Mouse (Mus musculus): ENCODE results near the gene Enox1. TPM values are rescaled to one million over a fixed set of nuclear protein-coding genes. Genes with fewer than 3 reads are reported as not detected.

The Enox1 gene
- total RNA-seq, 1 experiment from 2014 or later = 6.7 TPM

DNA sequence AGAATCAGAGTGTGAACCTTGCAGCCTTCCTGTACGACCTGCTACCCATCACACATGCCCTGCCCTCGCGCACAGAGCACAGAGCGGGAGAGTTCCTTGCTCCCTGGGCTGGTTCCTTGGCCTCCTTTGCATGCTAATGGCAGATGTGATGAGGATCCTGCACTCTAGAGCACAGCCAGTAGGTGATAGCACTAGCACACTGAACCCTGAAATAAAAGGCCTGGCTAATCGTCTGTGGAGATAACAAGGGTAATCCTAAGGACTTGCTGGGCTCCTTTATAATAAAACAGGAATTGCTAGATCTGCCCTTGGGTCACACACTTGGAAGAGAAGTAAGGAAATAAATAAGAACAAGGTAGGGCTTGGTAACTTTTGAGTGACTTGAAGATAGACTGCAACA lies 215.4 kb downstream of the Enox1 start:
- no peak for DNase-seq

DNA sequence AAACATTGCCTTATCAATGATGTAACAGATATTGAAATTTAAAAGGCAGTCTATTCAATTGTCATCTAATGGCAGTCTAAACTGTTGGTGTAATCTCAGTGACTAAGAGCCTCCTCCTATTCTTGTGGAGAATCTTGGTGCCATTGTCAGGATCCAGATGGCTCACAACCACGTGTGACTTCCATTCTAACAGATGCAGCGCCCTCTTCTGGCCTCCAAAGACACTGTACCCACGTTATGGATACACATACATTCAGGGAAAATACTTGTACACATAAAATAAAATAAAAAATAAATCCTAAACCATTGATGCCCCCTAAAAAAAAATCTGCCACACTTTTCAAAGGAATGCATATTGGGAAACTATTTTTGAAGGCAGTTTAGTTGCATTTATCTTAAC lies 216.6 kb downstream of the Enox1 start:
- no peak for DNase-seq

DNA sequence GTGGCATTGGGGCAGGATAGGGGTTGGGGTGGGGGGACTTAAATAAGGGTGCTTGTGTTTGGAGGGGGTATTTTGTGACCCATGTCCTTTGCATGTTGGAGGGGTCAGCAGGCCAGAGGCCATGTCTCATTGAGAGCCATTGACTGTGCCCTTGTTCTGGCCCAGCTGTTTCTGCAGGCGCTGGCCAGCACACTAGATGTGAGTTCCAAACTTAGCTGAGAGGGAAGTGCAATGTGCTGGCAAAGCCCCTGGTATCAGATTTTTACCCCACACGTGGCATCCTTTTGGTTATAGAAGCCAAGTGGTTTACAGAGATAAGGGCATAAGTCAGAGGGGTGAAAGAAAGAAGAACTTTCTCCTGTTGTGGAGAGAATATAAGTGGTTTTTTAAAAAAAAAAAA lies 218.5 kb downstream of the Enox1 start:
- DNase-seq = no peak

DNA sequence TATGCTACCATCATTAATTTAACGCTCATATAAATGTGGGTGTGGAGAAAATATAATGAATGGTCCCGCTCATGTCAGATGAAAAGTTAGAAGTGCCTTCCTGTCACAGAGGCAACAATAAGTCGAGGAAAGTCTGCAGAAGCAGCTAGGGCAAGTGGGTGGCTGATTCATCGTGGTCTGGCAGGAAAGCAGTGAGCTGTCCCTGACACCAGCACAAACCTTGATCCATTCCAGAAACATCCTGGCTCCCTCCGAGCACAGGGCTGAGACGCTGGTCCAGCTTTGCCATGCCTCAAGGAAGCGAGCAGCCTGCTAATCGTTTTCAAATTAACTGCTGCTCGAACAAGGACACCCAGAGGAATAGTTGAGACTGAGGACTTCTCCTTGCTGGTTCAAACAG lies 219.1 kb downstream of the Enox1 start:
- DNase-seq = peak; percentile 76

GRCm38 (mm10) chr14:77376731-77377130 lies 220.2 kb downstream of the Enox1 start:
- DNase-seq = no peak

DNA sequence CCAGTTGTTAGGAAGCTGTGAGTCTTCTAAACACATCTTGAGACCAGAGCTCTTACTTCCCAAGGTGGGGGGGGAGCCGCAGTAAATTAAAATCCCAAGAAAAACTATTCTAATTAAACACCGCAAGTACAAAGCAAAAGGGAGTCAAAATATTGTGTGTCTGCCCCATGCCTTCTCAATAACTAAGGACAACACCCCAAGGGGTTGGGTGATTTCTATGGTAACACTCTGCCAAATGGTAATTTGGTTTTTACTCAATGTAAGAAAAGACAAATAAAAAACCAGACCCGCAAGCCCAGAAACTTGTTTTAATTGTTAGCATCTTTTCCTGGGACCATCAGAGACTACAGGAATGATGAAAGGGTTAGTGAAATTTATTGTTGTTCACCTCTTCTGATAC lies 220.9 kb downstream of the Enox1 start:
- no peak for DNase-seq

GRCm38 (mm10) chr14:77377873-77378272 lies 221.3 kb downstream of the Enox1 start:
- no peak for DNase-seq

- DNase-seq = no peak
Observed at GRCm38 (mm10) chr14:77381532-77381931, 225.0 kb downstream of the Enox1 start.

GRCm38 (mm10) chr14:77385621-77386020 lies 229.1 kb downstream of the Enox1 start:
- no peak for DNase-seq

GRCm38 (mm10) chr14:77387877-77388276 lies 231.3 kb downstream of the Enox1 start:
- DNase-seq = no peak

DNA sequence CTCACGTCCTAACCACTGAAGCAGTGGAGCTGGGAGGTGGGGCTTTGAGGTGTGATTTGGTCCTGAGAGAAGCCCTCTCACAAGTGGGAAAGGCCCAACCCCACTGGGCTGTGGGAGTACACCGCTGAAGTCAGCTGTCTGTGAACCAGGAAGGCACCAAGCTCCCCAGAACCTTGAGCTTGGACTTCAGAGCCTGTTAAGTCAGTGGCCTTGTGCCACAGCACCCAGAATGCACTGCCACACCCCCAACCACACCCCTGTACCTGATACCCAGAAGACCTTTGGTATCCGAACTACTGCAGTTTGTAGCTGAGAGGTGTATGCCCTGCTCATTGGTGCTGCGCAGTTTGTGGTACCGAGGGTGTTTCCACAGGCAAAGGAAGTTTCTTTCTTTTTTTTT lies 232.7 kb downstream of the Enox1 start:
- DNase-seq = no peak

- DNase-seq = no peak
Observed at GRCm38 (mm10) chr14:77392476-77392875, 235.9 kb downstream of the Enox1 start.

GRCm38 (mm10) chr14:77406241-77407114 lies 249.9 kb downstream of the Enox1 start:
- DNase-seq = no peak

DNA sequence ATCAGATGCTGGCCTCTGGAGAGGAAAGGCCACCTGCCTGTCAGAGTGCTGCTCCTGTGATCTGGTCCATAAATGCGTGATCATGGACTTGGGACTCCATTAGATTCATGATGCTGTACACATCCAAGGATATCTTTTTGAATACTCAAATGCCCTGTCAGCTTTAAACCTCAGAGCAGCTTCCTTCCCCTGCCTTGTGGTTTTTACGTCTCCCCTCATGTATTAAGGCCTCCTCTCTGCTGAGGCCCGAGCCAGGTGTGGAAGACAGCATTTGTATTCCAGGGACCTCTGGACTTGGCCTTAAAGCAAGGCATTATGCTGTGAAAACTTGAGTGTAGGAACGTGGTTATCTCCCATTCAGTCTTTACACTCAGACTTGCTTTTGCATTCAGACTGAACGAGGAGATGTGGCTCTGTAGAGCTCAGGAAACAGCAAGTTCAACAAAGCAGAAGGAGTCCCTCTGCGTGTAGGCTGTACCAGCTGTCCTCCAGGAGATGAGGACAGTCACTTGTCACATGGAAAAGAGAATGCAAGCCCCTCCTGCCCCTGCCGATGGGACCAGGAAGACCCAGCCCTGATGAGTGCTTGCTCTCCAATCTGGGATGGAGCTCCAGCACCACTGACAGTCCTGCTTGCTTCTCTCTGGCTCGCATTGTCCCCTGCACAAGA lies 252.8 kb downstream of the Enox1 start:
- DNase-seq = no peak

- DNase-seq = no peak
Observed at GRCm38 (mm10) chr14:77410354-77410753, 253.8 kb downstream of the Enox1 start.

DNA sequence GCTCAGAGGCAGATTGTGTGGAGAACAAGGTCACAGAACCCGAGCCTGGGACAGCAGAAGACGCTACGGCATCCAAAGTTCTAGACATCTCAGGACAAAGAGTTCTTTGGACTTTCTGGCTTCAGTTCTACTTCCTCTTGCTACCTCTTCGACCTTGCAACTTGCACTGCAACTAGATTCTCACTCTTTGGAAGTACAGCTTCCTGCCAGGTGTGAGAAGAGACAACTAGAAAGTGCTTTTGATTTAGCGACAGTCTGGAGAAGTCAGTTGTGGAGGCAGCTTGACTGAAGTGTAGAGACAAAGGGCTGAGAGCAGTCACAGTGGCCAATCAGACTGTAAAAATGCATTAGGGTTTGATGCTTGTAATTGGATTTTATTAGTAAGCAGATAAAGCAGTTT lies 256.5 kb downstream of the Enox1 start:
- no peak for DNase-seq

DNA sequence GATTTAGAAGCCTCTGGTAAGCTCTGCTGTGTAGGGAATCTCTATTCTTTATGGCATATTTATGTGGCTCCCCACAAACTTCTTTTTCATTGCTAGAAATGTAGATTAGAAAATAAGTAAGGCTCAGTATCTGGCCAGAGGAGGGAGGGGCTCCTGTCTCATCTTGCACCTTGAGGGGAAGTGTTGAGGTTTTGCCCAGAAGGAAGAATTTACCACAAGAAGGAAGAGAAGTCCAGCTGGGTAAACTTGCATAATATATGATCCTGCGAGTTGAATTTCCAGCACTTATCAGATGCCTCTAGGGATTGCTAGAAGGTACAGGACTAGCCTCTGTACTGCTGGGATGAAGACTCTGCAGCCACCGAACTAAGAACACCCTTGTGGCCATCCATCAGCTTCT lies 259.8 kb downstream of the Enox1 start:
- no peak for DNase-seq

DNA sequence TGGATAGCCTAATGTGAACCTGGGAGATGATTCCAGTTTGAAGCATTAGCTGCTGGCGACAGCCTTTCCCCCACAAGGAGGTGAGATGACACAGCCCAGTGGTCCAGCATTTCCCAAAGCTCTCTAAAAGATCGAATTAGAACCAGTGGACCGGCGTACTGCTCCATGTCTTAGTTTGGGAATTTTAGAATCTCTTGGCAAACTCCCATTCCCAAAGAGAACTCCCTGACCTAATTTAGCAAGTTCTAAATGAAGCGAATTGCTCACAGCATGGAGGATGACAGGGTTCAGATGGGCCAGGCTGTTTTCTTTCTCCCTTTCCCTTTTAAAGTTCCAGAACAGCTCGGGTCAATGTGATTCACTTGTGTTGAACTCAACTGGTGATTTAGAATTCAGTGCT lies 264.5 kb downstream of the Enox1 start:
- DNase-seq = no peak

DNA sequence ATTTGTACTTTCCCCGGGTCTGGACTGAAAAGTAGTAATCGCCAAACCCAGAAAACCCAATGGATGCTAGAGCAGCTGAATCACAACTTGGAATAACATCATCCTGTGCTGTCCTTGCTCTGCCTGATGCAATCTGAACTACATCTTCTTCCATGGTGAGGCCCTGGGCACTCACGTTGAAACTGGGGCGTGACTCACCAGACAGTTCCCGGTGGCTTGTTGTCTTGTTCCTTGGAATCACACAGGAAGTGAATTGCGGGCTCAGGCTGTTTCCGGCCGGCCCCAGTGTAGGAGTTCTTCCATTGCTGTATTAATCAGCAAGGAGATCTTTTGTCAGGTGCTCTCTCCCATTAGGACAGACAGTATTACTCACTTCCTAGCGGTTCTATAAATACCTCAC lies 266.6 kb downstream of the Enox1 start:
- peak; percentile 48 for DNase-seq

DNA sequence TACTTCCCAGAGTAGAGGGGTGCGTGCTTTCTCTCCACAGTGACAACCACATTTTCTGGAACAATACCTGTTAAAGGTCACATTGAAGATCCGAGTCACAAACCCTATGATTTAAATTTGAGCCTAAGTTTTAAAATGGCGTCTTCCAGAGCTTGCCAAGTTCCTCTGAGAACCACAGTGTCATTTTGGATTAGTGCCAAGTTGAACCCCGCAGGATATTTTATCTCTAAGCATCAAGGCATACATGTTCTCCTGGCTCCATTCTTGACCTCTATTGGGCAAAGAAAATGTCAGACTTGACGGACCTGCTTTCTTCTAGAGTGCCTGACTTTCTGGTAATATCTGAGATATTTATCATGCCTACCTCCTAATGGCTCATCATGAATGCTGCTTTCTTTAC lies 282.9 kb downstream of the Enox1 start:
- DNase-seq = no peak

GRCm38 (mm10) chr14:77440805-77441204 lies 284.2 kb downstream of the Enox1 start:
- DNase-seq = no peak

GRCm38 (mm10) chr14:77441541-77441940 lies 285.0 kb downstream of the Enox1 start:
- DNase-seq = no peak

- no peak for DNase-seq
Observed at GRCm38 (mm10) chr14:77448001-77448400, 291.4 kb downstream of the Enox1 start.

DNA sequence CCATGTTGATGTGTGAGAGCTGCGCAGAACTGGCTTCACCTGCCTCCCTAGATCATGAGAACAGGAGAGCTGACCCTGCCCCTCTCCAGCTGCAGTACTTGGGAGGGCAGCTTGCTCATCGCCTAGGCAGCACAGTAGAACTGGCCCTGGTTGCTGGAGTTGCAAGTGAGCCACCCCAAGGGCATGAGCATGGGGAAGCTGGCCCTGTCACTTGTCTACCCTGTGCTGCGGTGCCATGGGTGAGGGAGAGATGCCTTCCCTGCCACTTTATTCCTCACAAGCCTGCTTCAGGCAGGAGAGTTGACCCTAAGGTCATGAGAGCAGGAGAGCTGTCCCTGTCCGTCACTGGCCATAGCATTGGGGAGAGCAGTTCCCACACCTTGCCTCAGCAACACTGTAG lies 295.4 kb downstream of the Enox1 start:
- no peak for DNase-seq

Measured in adrenal gland, postnatal 14 days (tissue).